Mouse (Mus musculus) adrenal gland, adult 2 months (tissue): ENCODE measurements around the gene Crip2. TPM values are rescaled to one million over a fixed set of nuclear protein-coding genes. Genes with fewer than 3 reads are reported as not detected.

Experiments
- DNase-seq: peaks from one replicate; pipeline ENCODE4 v3.0.0; 2021
- polyA plus RNA-seq: library from polyadenylated mRNA; depleted of rRNA; stranded (reverse); fragments of >200 nt; gene quantifications from 2 replicates; pipeline ENCODE4 v1.2.3, GENCODE M21; 2012
- total RNA-seq, 2 experiments: library from RNA; stranded (reverse); gene quantifications; 2 replicates each; pipeline ENCODE4 v1.2.3; 2021

The Crip2 gene
- total and polyA plus RNA-seq, 3 experiments, result 57.5 to 168 (median 58.2) TPM

DNA sequence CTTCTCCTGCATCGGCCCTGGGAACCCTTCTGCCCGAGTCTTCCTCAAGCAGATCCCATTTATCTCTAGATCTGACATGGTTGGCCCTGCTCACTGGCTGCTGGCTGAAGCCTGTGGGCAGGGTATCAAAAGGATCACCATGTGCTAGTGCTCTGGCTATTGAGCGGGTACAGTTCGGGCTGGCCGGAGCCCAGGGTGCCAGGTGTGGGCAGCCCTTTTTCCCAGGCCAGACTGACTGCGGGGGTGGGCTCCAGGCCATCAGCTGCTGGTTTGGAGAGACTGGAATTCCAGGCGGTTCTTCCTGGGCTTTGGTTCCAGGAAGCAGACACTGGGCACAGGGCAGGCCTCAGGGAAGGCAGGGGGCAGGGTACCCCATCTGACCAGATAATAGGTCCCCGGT lies 7.4 kb downstream of the Crip2 start:
- peak; percentile 27 for DNase-seq

DNA sequence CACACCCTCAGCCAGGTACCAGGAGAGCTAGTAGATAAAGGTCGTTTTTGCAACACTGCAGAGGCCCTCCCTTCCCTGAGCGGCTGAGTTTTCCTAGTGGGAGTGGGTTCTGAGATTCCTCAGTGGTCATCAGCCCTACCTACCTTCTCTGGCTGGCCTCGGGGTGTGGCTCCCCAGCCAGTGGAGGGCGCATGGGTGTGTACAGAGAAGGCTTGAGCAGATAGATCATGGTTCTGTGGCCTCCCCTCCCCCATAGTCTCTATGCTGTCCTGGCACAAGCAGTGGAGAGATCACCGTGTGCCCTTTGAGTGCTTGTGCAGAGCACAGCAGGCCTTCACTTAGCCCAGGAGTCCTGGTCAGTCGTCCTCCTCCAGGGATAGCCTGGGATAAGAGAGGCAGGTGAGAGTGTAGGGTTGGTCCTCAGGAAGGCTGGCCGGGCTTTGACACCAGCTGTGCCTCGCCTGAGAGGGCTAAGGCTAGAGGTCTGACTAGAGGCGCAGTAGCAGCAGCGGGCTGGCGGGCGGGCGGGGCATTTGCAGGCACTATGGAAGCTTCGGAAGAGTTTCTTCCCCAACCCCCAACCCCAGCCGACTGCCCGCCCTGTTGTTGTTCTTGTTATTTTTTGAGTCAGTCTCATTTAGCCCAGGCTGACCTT lies 8.5 kb downstream of the Crip2 start:
- peak; percentile 31 for DNase-seq

DNA sequence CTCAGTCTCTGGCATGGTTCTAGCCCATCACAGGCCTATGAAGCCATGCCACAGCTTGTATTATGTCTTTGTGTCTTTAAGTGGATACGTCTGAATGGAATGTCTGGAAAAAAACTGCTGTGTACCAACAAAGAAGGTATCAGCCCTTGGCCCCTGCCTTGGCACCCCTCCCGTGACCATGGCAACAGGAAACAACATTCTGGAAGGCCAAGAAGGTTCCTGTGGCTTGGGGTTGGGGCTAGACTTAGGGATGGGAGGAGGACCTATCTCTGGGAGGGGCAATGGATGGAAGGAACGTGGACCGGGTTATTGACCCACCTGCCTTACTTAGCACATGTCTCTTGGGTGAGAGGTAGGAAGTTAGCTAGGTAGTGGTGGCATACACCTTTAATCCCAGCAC lies 9.3 kb downstream of the Crip2 start:
- no peak for DNase-seq

DNA sequence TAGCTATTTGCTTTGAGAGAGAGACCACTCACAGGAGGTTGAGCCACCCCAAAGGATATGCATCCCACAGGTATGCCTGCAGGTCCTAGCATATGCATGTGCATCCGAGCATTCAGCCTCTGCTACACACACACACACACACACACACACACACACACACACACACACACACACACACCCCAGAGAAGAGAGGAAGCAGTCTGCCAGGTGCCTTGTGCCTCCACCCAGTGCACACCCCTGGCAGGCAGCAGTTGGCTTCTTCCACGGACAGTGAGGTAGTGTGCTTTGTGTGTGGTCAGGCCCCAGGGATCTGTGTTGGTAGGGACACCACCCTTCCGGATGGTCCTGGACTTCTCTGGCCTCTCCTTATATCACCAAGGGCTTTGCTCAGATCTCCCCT lies 9.9 kb downstream of the Crip2 start:
- no peak for DNase-seq

DNA sequence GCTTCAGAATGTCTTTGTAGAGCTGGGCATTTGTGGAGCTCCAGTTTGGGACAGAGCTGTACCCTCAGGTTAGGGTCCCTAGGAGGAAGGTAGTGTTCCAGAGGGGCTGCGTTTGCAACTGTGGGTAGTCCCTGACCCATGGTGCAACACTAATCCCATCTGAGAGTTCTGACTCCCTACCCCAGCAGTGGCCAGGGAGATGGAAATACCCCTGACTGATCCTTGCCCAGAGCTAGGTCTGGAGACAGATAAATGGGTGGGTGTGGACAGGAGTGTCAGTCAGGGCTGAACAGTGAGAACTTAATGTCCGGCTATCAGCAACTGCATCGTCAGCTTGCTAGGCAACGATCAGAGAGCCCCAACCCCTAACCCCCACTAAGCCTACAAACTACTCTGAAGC lies 10.6 kb downstream of the Crip2 start:
- no peak for DNase-seq

DNA sequence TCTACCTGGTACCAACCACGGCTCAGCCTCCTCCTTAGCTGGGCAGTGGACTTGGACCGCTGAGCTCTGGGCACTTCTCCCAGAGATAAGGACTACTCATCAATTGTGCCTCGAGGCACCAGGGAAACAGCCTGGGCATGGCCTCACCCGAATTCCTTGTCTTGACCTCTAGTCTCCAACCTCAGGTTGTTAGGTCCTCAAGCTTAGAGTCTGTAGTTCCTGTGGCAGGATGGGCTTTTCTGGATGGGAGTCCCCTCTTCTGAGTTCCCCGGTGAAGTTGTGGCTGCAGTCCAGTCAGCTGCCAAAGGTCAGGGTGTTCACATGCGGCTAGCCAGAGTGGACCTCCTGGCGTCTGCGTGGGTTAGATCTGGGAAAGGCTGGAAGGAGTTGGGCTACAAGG lies 11.0 kb downstream of the Crip2 start:
- DNase-seq, result no peak

DNA sequence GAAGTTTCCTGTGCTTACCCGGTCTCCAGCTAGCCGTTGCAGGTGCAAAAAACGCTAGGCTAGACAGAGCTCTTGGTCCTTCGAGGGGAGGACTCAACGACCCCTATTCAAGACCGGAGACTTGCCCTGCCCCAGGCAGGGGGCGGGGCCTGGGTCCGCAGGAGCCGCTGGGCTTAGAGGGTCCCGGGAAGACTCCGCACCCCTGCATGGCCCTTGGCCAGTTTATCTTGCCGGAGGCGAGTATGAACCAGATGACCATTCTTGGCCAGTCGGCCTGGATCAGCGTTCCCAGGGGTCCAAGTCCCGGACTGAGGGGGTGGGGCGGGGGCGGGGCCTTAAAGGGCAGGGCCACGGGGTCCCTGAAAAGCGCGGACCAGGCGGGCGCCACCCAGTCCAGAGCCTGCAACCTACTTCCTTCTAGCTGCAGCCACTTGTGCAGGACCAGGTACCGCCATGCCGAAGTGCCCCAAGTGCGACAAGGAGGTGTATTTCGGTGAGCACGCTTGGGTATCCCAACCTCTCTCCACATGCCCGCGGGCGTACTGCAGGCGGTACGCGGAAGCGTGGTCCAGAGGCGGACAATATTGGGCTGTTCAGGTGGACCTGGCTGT lies 11.7 kb downstream of the Crip2 start:
- peak; percentile 35 for DNase-seq

DNA sequence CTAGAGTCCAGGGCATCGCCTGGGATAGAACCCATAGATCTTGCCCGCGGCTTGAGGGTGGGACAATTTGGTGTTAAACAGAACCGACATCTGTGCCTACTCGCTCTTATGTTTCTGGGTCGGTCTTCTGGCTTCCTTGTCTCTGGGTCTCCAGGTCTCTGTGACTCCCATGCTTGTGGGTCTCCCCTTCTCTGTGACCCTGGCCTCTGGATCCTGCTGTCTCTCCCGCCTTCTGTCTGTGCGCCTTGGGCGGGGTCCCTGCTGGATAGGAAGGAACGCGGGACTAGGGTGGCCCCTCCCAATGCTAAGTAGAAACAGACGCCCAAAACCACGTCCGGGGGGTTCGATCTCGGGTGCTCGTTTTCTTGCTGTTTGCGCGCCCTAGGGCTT lies 12.2 kb downstream of the Crip2 start:
- no peak for DNase-seq

DNA sequence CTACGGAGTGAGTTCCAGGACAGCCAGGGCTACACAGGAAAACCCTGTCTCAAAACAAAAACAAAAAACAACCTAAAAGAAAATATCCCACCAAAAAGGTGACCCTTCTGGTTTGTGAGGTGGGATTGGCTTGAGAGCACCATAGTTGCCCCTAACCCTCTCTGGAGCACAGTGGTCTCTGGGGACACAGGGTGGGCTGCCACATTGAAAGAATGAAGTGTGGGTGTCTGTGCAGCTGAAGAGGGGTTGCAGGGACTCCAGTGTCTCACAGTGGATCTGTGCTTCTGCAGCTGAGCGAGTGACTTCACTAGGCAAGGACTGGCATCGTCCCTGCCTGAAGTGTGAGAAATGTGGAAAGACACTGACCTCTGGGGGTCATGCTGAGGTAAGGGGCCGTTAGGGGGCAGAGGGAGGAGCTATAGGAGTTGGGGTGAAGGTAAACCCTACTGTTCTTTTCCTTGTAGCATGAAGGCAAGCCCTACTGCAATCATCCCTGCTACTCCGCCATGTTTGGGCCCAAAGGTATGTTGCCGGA lies 13.0 kb downstream of the Crip2 start:
- no peak for DNase-seq

DNA sequence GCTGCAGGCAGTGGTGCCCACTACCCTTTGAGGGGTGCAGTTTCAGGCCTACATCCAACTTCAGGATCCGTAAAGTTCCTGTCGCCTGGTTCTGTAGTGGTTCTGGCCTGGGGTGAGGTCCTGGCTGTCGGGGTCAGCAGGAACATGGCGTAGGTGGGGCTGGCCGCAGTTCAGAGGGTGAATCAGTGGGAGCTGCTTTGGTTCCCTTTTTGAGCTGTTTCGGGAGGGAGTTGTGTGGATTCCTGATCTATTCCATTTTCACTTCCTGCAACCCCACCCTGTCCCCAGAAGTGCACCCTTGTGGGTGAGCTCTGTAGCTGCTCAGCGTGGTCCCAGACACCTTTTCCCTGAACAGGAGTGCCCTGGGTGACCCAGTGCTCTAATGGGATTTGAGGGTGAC lies 13.9 kb downstream of the Crip2 start:
- DNase-seq, result no peak

DNA sequence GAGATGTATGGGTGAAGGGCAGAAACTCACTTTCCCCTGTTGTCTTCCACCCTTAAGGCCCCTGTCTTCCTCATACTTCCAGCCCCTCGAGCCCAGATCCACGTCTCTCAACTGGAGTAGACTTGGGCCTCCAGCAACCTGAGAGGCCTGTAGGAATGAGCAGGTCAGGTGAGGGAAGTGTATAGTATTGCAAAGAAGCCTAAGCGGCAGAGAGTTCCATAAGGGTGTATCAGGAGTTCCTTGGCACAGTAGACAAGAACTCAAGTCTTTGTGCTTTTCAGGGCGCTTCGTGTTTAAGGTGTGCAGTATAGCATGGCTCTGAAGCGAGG lies 14.7 kb downstream of the Crip2 start:
- DNase-seq, result no peak

DNA sequence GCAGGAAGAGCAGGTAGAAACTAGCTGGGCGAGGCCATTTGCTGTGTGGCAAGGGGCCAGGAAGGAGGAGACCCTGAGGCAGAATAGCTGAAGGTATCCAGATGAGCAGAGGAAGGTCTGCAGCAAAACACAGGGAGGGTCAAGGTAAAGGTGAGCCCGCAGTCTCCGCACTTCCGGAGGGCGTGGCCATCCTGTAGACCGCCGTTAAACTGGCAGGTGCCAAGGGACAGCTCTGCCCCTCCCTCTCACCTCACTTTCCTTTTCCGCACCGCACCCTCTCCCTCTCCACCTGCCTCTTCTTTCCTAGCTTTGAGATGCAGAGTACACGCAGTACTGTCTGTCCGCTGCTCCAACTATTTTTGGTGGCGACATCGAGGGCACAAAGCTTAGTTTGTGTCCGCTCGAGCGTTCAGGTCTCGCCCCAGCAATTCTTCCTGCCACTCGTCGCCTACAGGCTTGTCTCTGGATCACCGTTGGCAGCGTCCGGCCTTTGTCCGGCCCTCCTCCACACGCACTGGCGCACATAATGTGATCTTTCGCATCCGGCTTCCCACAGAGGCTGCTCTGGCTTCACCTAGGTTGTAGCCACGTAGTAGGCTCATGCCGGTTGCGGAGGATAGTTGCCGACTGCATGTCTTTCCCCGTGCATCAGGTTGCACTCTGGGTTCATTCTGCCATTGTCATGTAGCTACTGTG lies 15.2 kb downstream of the Crip2 start:
- peak; percentile 73 for DNase-seq

DNA sequence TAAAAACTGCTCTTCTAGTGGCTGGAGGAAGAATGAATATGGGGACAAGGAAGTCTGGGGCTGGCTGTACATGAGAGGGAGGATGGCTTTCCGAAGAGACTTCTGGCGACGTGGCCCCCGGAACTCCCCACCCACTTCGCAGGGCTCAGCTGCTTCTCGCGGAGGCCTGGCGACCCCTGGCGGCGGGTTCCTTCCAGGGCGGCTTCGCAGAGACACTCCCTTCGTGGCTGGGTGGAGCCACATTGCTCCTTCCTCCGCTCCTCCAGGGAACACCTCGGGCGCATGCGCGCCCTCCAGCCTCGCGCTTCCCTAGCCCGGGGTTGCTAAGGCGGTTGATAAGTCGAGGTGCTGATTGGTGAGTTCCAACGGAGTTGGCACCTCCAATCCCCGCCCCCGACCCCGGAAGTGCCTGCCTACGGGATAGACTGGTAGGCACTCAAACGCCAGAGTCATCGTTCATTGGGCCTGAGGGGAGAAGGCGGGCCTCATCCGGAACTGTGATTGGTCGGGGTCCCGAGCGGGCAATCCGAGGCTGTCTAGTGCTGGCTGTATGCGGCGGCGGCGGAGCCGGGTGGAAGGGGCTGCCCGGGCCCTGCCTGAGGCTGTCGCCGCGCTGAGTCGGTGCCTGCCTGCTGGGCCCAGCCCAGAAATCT lies 16.0 kb downstream of the Crip2 start, which contains the start of gene Tedc1:
Gene Tedc1 (plus strand): TSS at position 535 of the 653 bp plus-strand sequence.
- peak; percentile 99 for DNase-seq

DNA sequence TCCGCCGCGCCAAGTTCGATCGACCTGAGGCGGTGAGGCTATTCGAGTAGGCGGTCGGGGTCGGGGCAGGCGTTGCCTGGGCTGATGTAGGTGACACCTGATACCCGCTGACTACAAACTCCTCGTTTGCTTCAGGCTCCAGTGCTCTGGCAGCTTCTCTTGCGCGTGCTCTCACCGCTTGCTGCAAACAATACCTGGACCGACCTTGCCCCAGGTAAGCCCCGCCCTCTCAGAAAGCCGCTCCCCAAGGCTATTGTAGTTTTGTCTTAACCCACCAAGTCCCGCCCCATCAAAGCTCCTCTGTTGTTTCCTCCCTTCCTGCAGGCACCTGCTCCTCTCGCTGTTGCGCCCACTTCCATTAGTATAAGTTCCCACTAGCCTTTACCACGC lies 16.5 kb downstream of the Crip2 start:
- no peak for DNase-seq

DNA sequence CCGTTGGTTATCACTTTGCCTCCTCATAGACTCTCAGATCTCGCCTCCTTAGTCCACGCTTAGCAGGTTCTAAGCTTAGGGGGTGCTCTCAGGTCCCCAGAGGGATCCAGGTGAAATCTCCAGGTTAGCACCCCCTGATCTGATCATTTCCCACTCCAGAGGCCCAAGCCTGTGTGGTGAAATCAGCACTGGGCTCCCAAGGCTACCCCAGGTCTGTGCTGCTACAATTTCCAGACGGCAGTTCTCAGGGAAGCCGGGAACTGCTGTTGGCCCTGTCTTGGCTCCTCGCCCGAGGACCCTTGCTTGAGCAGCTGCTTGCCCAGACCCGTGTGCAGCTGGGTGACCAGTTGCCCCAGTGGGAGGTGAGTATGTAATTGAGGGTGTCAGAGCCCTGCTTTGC lies 17.0 kb downstream of the Crip2 start:
- no peak for DNase-seq

DNA sequence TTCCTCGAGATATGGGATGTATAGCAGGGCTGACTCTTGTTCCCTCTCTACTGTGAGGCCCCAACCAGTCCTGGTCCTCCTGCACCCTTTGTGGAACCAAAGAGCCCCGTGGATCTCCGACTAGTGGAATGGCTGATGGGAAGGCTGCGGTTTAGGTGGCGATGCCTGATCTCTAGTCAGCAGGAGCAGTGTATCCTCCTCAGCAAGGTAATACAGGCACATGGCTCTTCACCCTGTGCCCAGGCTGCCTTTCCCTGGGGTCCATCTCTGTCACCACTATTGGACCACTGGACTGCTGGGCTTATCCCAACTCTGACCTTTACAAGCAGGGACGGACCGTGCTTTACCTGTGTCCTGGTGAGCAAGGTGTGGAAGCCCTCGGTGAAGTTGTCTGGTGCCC lies 17.5 kb downstream of the Crip2 start:
- no peak for DNase-seq

DNA sequence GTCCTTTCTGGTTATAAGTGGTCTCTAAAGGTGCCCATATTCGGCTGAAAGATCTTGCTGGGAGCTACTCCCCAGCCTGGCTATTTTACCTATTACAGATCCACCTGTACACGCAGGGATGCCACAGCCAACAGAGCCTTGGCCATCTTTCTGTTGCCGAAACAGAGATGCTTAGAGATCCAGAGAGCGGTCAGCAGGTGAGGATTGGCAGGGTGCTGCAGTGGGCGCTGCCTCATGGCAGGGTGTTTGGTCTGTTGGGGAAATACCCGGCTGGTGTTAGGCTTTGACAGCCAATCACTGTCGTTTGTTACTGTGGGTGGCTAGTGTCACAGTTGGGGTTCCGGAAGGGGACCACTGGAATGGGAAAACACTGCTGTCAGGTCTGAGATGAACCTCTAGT lies 17.9 kb downstream of the Crip2 start:
- no peak for DNase-seq

DNA sequence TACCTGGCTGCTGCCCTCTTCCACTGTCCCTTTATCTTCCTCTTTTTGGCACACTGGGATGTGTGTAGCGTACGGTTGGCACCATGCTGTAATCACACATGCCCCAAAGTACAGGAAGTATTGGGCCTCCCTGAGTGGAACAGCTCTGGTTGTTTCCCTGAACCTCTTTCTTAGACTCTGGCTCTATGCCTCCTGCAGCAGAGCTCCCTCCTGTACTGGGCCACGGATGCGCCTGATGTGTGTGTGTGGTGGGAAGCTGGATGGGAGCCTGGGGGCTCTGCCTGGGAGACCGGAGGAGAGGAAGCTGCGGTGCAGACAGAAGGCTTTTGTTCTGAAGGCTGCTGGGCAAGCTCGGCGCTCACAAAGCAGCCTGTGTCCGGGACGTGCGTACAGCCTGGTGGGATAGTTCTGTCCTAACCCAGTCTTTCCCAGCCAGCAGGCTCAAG lies 23.5 kb downstream of the Crip2 start:
- no peak for DNase-seq

DNA sequence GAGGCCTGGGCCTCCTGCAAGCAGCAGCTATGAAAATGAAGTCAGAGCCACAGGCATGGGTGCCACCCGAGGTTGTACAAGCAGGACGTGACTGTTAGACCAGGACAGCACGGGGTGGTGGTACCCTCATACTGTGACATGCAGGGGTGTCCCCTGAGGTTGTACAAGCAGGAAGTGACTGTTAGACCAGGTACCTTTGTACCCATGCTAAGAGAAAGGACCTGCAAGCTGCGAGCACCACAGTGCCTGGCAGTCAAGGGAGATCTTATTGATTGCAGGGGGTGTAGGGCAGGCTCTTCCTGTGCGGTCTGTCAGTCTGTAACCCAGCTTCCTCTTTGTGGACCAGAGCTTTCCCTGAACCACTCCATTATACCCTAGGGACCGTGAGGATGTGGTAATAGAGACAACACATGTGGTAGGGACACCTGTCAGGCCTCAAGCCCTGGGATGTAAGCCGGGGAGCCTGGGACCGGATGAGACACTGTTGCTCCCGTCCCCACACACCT lies 28.0 kb downstream of the Crip2 start:
- DNase-seq, result no peak

DNA sequence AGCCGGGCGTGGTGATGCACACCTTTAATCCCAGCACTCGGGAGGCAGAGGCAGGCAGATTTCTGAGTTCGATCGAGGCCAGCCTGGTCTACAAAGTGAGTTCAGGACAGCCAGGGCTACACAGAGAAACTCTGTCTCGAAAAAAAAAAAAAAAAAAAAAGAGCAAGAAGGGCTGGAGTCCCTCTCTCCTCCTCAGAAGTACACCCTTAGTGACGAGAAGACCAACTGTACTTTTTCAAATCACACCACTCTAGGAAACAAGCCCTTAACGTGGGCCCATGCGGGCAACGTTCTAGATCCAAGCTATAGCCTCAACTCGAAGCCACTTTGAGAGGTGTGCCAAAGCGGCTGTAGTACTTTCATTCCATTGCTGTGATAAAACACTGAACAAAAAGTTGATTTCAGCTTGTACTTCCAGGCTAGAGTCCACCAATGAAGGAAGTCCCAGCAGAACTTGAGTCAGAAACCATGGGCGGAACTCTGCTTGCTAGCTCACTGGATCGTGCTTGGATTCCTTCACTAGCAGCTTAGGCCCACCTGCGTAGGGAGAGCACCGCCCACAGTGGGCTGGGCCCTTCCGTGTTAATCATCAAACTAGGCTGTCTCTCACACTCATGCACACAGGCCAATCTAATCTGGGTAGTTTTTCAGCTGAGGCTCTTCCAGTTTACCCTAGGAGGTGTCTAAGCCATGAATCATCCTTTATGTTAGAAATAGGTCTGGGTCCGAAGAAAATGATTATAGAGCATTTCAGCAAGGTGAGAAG lies 37.1 kb downstream of the Crip2 start:
- DNase-seq, result no peak

DNA sequence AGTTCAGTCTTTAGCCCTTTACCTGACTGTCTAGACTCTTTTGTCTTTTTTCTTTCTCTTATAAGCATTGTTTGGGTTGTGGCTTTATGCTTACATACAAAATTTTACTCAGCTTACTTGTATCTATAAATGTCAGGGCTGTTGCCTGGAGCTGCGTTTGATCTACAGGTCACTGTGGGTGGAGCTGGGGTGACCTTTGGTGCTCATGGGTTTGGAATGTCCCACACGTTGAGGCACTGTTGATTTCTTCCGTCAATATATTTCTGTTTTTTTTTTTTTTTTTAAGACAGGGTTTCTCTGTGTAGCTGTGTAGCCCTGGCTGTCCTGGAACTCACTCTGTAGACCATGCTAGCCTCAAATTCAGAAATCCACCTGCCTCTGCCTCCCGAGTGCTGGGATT lies 41.0 kb downstream of the Crip2 start:
- DNase-seq, result peak; percentile 76

DNA sequence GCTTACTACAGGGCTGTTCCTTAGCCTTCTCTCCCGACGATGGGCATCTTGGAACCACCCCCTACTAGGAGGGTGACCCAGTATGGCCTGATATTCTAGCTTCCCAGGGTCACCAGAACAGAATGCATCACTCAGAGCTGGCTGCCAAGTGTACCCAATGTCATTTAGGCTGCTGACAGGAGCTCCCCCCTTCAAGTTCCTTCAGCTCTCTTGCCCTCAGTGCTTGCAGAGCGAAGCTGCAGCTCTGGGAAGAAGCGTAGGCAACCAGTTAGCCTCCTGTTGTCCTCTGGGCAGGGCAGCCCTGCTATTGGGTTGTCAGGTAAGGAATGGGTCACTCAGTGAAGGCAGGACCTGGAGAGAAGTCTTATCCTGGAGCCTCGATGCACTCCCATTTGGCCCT lies 44.9 kb downstream of the Crip2 start:
- no peak for DNase-seq
